8 mouse cellular contexts compared by ENCODE assay signal in the genomic region with DNA sequence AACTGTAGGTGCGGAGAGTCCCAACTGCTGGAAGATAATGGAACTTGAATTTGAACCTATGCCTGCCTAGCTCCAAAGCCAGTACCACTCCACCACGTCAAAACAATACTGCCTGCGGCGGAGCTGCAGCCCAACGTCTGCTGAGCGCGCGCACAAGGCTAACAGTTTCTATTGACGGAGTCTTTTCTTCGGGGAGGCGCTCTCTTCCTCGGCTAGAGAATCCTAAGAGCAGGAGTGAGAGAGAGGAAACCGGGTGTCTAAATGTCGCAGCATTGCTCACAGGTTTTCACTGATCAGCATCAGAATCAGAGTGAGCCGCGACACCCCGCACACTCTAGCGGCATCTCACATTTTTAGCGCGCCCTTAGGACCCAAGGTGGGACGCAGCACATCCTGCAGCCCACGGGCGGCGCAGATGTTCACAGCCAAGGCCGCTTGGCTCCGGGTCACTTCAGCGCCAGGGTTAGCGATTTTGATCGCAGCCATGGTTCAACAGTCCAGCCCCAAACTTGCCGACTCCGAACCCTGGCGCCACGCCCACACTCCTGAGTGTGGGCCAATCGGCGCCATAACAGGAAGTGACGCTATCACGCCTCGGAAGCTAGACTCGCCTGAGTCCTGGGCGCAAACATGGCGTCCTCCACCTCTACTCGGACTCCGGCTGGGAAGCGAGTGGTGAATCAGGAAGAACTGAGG. TPM values are rescaled to one million over a fixed set of nuclear protein-coding genes. Genes with fewer than 3 reads are reported as not detected.
DNase-seq lines count a peak whose midpoint lies in the region; ATAC-seq and TF ChIP-seq lines count a peak whose summit lies in the region.

A gene (minus strand): TSS at position 580 of the 696 bp plus-strand sequence.
A gene (plus strand): TSS at position 604 of the 696 bp plus-strand sequence.

- DNase-seq in R1 (ENCODE audit: low read depth, low spot score), result peak; percentile 97
- peak; percentile 96 for DNase-seq in cerebellum, postnatal 14 days
- peak; percentile 84 to 92 for DNase-seq in frontal cortex, postnatal 10 days (ENCODE audit: low spot score in 2 of 2)
- DNase-seq in layer of hippocampus, postnatal 10 days (ENCODE audit: low spot score in 2 of 2), result peak; percentile 90 to 94
- DNase-seq in lung, postnatal 0 days (ENCODE audit: low spot score), result peak; percentile 98
- DNase-seq in ovary, postnatal 10 days (ENCODE audit: low spot score), result peak; percentile 83
- peak; percentile 83 to 84 for DNase-seq in thymus, postnatal 10 days (ENCODE audit: low spot score in 2 of 2)

- no peaks in the 10 kb centered on the region for H3K36me3 ChIP-seq in hindbrain, embryonic 12.5 days
- no peaks in the 10 kb centered on the region for H3K36me3 ChIP-seq in lung, postnatal 0 days (ENCODE audit: insufficient read depth, low read length)

- H3K27me3 ChIP-seq in hindbrain, embryonic 12.5 days, result no peaks in the 10 kb centered on the region
- H3K27me3 ChIP-seq in lung, postnatal 0 days (replicated peaks; ENCODE audit: insufficient read depth, low read length), result no peaks in the 10 kb centered on the region

- TF ChIP-seq CTCF in lung, postnatal 0 days (IDR thresholded peaks at IDR 0.05), result peak; percentile 16; the same call in 1 of the 2 replicates

- peak within 1 kb of the TSS; percentile 89 for H3K4me2 ChIP-seq in hindbrain, embryonic 12.5 days (replicated peaks)
- H3K4me2 ChIP-seq in lung, postnatal 0 days (replicated peaks; ENCODE audit: low read depth, low read length), result peak within 1 kb of the TSS; percentile 91

- WGBS in hindbrain, embryonic 12.5 days, result under 1% methylated on average over 44 of the region's 44 CpGs
- under 1% methylated on average over 44 of the region's 44 CpGs for WGBS in lung, postnatal 0 days

- H3K9me3 ChIP-seq in hindbrain, embryonic 12.5 days (replicated peaks), result no peaks in the 10 kb centered on the region
- H3K9me3 ChIP-seq in lung, postnatal 0 days (ENCODE audit: low read length), result no peaks in the 10 kb centered on the region

- ATAC-seq in hindbrain, embryonic 12.5 days (ENCODE audit: low FRiP score), result peak; percentile 100
- ATAC-seq in lung, postnatal 0 days, result peak; percentile 100

- TF ChIP-seq EP300 in lung, postnatal 0 days (IDR thresholded peaks at IDR 0.05), result no peak

- H3K27ac ChIP-seq in hindbrain, embryonic 12.5 days, result peak within 1 kb of the TSS; percentile 86
- H3K27ac ChIP-seq in lung, postnatal 0 days (ENCODE audit: low read length), result peak within 1 kb of the TSS; percentile 86

- peak within 1 kb of the TSS; percentile 88 for H3K4me3 ChIP-seq in hindbrain, embryonic 12.5 days
- H3K4me3 ChIP-seq in lung, postnatal 0 days (ENCODE audit: low read depth, low read length), result peak within 1 kb of the TSS; percentile 92

- peak within 1 kb of the TSS; percentile 88 for H3K9ac ChIP-seq in hindbrain, embryonic 12.5 days
- H3K9ac ChIP-seq in lung, postnatal 0 days (replicated peaks; ENCODE audit: low read depth), result peak within 1 kb of the TSS; percentile 94

- peaks cover 19% of the 10 kb centered on the region for H3K4me1 ChIP-seq in hindbrain, embryonic 12.5 days
- H3K4me1 ChIP-seq in lung, postnatal 0 days (ENCODE audit: insufficient read depth, low read depth, low read length), result peaks cover 10% of the 10 kb centered on the region

RNA-seq across cellular contexts. Expression of the first gene that starts in this region (rescaled TPM):
- 0.19 and 0.57 TPM in 2 replicates for polyA plus RNA-seq in hindbrain, embryonic 12.5 days (2016; fragmentation: Nextera tagmentation; extraction: Ambion mirVana)
- under 1 TPM; 0.40 to 0.46 TPM for total RNA-seq in layer of hippocampus, postnatal 10 days (2021)
- 0.31 and 0.35 TPM in 2 replicates for polyA plus RNA-seq in lung, postnatal 0 days (2015; fragmentation: Nextera tagmentation; extraction: Ambion mirVana)

RNA-seq across cellular contexts. Expression of the second gene that starts in this region (rescaled TPM):
- 35.0 and 36.5 TPM in 2 replicates for polyA plus RNA-seq in hindbrain, embryonic 12.5 days (2016; fragmentation: Nextera tagmentation; extraction: Ambion mirVana)
- total RNA-seq in layer of hippocampus, postnatal 10 days (2021), result 10 to 100 TPM; 17.1 to 17.6 TPM
- 26.3 and 28.3 TPM in 2 replicates for polyA plus RNA-seq in lung, postnatal 0 days (2015; fragmentation: Nextera tagmentation; extraction: Ambion mirVana)

Comparison
In these comparisons a context has a peak if more than half of its experiments do, and no peak if none do; other contexts are left out.
1. Peak in every context shown above with its lines: DNase-seq, ATAC-seq, H3K4me3 ChIP-seq and H3K27ac ChIP-seq.